Mouse (Mus musculus): Measurements from ENCODE around the gene Kcnk15. TPM values are rescaled to one million over a fixed set of nuclear protein-coding genes. Genes with fewer than 3 reads are reported as not detected.

The Kcnk15 gene
- polyA plus RNA-seq (2015; fragmentation: Nextera tagmentation; extraction: Ambion mirVana), result not detected in 2 replicates

DNA sequence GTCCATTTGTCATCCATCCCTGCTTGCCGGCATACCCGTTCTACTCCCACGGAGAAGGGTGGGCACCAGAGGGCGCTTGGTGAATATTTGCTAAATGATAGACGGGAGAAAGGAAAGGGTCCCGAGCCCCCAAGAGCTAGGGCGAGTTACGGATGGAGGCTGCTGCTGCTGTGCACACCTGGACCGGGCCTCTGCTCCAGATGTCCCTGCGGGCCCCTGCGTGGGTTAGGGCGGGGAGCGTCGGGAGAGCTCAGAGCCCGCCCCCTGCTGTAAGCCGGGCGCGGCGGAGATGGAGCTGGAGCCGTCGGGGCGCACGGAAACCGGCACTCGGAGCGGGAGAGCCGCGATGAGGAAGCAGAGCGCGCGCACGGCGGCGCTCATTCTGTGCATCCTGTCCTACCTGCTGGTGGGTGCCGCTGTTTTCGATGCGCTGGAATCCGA is at the start of gene Kcnk15:
Gene Kcnk15 (plus strand): TSS at position 191 of the 441 bp plus-strand sequence.
- Histone ChIP-seq H3K4me2 (peak within 1 kb of the TSS; percentile 58), H3K9me3 (no peaks in the 10 kb centered on the region), H3K27ac (replicated peaks) (no peak within 1 kb of the TSS), H3K4me1 (peaks cover 14% of the 10 kb centered on the region; the same call in 1 of the 2 replicates), H3K36me3 (no peaks in the 10 kb centered on the region), H3K4me3 (peak within 1 kb of the TSS; percentile 37), H3K27me3 (replicated peaks) (peaks cover 92% of the 10 kb centered on the region), H3K9ac (no peak within 1 kb of the TSS)
- no peak for ATAC-seq (ENCODE audit: extremely low read depth, insufficient number of reproducible peaks, low FRiP score, low TSS enrichment)
- under 1% methylated on average over 38 of the region's 38 CpGs for WGBS

DNA sequence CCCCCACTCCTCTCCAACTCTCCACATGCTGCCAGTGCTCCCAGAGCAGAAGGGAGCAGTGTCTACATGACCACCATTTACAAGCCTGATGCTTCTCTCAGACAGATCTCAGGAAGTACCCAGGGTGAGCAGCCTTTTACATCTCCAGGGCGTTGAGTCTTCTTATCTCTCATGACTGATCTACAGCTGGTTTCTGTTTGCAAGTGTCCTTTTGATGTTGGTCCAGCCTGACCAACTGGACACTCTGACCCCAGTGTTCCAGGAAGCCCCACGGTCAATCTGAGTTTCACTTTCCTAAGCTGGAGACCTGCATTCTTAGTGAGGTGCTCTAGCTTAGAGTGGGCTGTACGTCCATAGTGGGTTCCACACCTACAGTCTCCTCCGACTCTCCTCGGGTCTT is 49.6 kb upstream of the Kcnk15 start:
- Histone ChIP-seq H3K4me3 (no peak overlapping the region), H3K27me3 (replicated peaks) (no peaks in the 10 kb centered on the region), H3K36me3 (no peaks in the 10 kb centered on the region), H3K9ac (no peak overlapping the region), H3K4me1 (peaks cover 3% of the 10 kb centered on the region; the same call in 1 of the 2 replicates), H3K4me2 (no peak overlapping the region), H3K27ac (replicated peaks) (no peak overlapping the region), H3K9me3 (no peaks in the 10 kb centered on the region)
- 57% methylated on average over 5 of the region's 5 CpGs for WGBS
- ATAC-seq (ENCODE audit: extremely low read depth, insufficient number of reproducible peaks, low FRiP score, low TSS enrichment), result no peak

DNA sequence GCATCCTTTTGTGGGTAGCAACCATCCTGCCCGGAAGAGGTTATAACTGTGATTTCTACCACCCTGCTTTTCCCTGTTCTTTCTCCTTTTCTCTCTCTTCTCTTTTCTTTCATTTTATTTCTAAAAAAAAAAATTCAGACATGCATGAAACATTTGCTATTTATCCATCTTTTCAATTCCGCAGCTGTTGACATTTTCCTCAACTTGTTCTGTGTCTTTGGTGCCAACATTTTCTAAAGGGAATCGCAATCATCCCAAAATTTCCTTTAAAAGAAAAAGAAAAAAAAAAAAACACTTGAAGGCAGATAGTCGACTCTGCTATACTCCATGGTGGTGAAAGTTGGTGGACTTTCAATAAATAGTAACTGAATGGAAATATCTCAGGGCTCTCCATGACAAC is 44.3 kb upstream of the Kcnk15 start:
- Histone ChIP-seq H3K9ac (no peak overlapping the region), H3K27ac (replicated peaks) (no peak overlapping the region), H3K9me3 (no peaks in the 10 kb centered on the region), H3K4me3 (no peak overlapping the region), H3K36me3 (no peaks in the 10 kb centered on the region), H3K4me2 (no peak overlapping the region), H3K4me1 (0 out of 2 replicates have a peak, but pooled peaks cover 5% of the 10 kb centered on the region), H3K27me3 (replicated peaks) (no peaks in the 10 kb centered on the region)
- 81% methylated on average over 4 of the region's 4 CpGs for WGBS
- no peak for ATAC-seq (ENCODE audit: extremely low read depth, insufficient number of reproducible peaks, low FRiP score, low TSS enrichment)

DNA sequence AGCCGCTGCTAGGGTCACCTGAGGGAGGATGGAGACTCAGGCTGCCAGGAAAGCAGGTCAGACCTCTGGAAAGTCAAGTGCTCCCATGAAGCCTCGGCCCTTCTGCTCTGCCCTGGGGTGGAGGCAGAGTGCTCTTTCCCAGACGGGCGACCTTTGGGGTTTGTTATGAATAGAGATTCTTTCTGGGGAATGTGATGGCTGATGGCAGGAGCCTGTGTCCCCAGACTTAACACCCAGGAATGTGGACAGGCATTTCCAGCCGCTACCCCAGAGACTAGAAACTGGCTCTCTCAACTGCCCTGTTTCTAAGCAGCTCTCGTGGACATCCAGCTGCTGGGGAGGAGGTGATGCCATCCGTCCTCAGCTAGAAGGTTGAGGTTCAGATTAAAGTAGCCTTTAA is 43.7 kb upstream of the Kcnk15 start:
- Histone ChIP-seq H3K4me3 (no peak overlapping the region), H3K9ac (no peak overlapping the region), H3K36me3 (no peaks in the 10 kb centered on the region), H3K4me1 (0 out of 2 replicates have a peak, but pooled peaks cover 5% of the 10 kb centered on the region), H3K27me3 (replicated peaks) (no peaks in the 10 kb centered on the region), H3K9me3 (no peaks in the 10 kb centered on the region), H3K27ac (replicated peaks) (no peak overlapping the region), H3K4me2 (no peak overlapping the region)
- no peak for ATAC-seq (ENCODE audit: extremely low read depth, insufficient number of reproducible peaks, low FRiP score, low TSS enrichment)
- 40% methylated on average over 7 of the region's 7 CpGs for WGBS

DNA sequence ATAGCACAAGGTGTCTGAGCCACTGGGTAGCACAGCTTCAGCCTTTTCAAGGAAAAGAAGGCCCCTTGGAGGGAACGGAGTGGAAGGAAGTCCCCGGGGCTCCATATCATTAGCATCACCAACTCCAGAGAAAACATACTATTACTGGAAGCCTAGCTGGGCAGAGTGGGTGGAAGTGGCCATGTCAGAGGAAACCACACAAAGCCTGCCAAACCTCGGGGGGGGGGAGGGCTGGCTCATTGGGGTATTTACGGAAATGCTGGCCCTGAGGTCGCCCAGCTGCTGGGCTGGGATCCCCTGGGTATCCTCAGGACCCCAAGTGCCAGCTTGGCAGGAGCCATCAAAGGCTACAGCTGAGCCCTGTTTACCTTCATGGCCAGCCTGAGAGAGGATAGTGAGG is 40.4 kb upstream of the Kcnk15 start:
- no peak for ATAC-seq (ENCODE audit: extremely low read depth, insufficient number of reproducible peaks, low FRiP score, low TSS enrichment)
- H3K4me1 ChIP-seq, result peaks cover 8% of the 10 kb centered on the region; the same call in 1 of the 2 replicates
- 59% methylated on average over 5 of the region's 5 CpGs for WGBS
- H3K4me3 ChIP-seq, result no peak overlapping the region
- no peak overlapping the region for H3K4me2 ChIP-seq
- no peaks in the 10 kb centered on the region for H3K36me3 ChIP-seq
- no peak overlapping the region for H3K27ac ChIP-seq (replicated peaks)
- H3K9ac ChIP-seq, result no peak overlapping the region
- H3K9me3 ChIP-seq, result no peaks in the 10 kb centered on the region
- 0 out of 2 replicates have a peak, but pooled peaks cover 4% of the 10 kb centered on the region for H3K27me3 ChIP-seq (replicated peaks)

DNA sequence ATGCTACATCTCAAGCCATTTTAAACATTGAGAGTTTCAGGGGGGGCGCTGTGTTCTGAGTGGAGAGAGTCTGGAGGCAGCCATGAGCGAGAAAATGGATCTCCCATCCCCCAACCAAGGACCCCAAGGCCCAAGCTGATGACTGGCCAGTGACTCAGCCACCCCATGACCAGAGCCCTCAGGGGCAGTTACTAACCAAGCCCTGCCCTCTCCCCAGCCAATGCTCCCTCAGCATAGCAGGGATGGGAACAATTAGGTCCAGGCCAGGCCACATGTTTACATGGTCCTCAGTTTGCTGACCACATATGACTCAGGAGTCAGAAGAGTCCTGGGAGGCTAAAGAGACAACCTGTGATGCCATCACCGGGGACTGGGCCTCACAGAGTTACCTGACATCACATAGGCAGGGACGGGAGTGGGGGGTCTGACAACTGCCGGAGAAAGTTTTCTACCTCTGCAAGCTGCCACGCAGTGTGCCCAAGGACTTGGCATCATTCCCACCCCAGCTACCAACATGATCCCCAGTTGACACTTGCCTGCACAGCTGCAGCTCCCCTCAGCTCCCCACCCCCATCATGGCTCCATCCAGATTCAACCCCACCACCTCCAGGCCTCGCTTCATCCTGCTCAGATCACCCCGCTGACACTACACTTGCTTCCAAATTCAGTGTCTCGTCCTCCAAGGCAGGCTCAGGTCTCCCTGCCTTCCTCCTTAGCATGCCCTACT is 38.5 kb upstream of the Kcnk15 start:
- Histone ChIP-seq H3K36me3 (no peaks in the 10 kb centered on the region), H3K4me2 (no peak overlapping the region), H3K27ac (replicated peaks) (no peak overlapping the region), H3K9ac (no peak overlapping the region), H3K27me3 (replicated peaks) (0 out of 2 replicates have a peak, but pooled peaks cover 4% of the 10 kb centered on the region), H3K4me3 (no peak overlapping the region), H3K9me3 (no peaks in the 10 kb centered on the region), H3K4me1 (peaks cover 4% of the 10 kb centered on the region; the same call in 1 of the 2 replicates)
- 81% methylated on average over 9 of the region's 9 CpGs for WGBS
- ATAC-seq (ENCODE audit: extremely low read depth, insufficient number of reproducible peaks, low FRiP score, low TSS enrichment), result no peak

DNA sequence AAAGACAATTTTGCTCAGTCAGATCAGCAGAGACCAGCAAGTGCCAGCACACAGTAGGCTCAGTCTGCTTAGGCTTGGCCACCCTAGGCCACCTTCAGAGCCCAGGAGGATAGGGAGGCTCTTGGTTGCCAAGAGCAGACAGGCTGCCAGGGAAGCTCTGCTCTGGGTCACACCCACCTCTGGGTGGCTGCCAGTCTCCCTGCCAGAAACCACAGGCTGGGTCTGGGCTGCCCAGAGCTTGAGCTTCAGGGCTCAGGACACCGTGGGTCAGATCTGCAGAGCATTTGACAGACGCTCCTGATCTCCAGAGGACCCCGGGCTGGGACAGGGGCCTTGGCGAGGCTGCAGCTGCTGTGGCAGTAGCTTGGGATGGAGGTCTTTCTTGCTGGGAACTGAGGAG is 32.8 kb upstream of the Kcnk15 start, which contains the start of gene Ccn5:
Gene Ccn5 (plus strand): TSS at position 255 of the 400 bp plus-strand sequence.
- no peak for ATAC-seq (ENCODE audit: extremely low read depth, insufficient number of reproducible peaks, low FRiP score, low TSS enrichment)
- Histone ChIP-seq H3K4me1 (peaks cover 11% of the 10 kb centered on the region), H3K9ac (no peak within 1 kb of the TSS), H3K36me3 (no peaks in the 10 kb centered on the region), H3K4me2 (no peak within 1 kb of the TSS), H3K4me3 (no peak within 1 kb of the TSS), H3K9me3 (no peaks in the 10 kb centered on the region), H3K27ac (replicated peaks) (no peak within 1 kb of the TSS), H3K27me3 (replicated peaks) (peaks cover 28% of the 10 kb centered on the region)
- WGBS, result 63% methylated on average over 4 of the region's 4 CpGs

DNA sequence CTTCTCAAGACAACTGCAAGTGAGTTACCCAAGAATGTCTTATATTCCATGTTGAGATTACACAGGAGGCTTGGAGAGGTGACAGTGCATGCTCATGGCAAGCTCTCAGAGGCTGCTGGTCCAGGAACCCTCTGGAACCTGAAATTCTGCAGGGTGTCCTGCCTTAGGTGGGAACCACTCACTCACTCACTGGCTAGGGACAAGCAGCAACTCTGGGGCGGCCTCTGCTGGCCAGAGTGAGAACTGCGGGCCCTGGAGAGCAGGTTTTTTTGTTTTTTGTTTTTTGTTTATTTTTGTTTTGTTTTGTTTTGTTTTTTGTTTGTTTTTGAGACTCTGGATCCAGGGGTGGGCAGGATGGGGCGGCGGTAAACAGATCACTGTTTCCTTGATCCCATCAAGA is 30.2 kb upstream of the Kcnk15 start:
- peaks cover 8% of the 10 kb centered on the region for H3K4me1 ChIP-seq
- WGBS, result 1% methylated on average over 4 of the region's 4 CpGs
- no peak for ATAC-seq (ENCODE audit: extremely low read depth, insufficient number of reproducible peaks, low FRiP score, low TSS enrichment)
- H3K27me3 ChIP-seq (replicated peaks), result peaks cover 24% of the 10 kb centered on the region
- peak overlapping the region; percentile 45; the same call in 1 of the 2 replicates for H3K9ac ChIP-seq
- H3K4me3 ChIP-seq, result peak overlapping the region; percentile 16; the same call in 1 of the 2 replicates
- H3K36me3 ChIP-seq, result no peaks in the 10 kb centered on the region
- H3K9me3 ChIP-seq, result no peaks in the 10 kb centered on the region
- H3K27ac ChIP-seq (replicated peaks), result no peak overlapping the region
- H3K4me2 ChIP-seq, result peak overlapping the region; percentile 58

DNA sequence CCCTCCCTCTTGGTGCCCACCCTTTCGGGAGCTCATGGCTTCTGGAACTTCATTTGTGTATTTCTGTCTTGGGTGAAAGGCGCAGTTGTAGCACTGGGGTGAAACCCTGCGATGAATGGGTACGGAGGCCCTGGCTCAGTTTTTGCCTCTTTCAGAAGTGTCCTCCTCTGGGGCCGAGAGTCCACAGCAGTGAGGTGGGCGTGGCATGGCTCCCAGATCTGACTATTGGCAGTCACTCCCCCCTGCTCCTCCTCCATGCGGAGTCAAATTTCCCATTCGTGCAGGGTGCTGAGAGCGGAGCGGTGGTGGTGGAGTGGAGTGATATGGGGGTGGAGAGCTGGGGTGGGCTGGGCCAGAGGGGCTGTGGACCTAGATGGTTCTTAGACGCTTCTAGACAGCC is 29.7 kb upstream of the Kcnk15 start:
- WGBS, result 22% methylated on average over 11 of the region's 11 CpGs
- Histone ChIP-seq H3K27ac (replicated peaks) (no peak overlapping the region), H3K4me1 (peaks cover 8% of the 10 kb centered on the region), H3K4me3 (peak overlapping the region; percentile 16; the same call in 1 of the 2 replicates), H3K9me3 (no peaks in the 10 kb centered on the region), H3K36me3 (no peaks in the 10 kb centered on the region), H3K27me3 (replicated peaks) (peaks cover 24% of the 10 kb centered on the region), H3K9ac (peak overlapping the region; percentile 45; the same call in 1 of the 2 replicates), H3K4me2 (peak overlapping the region; percentile 58)
- no peak for ATAC-seq (ENCODE audit: extremely low read depth, insufficient number of reproducible peaks, low FRiP score, low TSS enrichment)

DNA sequence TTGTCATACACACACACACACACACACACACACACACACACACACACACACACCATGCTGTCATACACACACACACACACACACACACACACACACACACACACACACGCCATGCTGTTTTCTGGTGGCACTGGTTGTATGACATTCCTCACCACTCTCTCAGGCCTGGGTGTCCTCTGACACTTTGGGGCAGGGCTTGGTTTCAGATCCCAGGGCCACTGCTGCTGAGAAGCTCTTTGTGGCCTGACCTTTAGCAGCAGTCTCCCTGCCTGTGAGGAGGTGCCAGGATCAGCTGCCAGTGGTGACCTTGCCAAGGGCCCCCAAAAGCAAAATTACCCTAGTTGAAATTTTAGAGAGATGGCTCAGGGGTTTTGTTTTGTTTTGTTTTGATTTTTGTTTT is 27.6 kb upstream of the Kcnk15 start:
- no peak overlapping the region for H3K4me2 ChIP-seq
- no peaks in the 10 kb centered on the region for H3K9me3 ChIP-seq
- H3K4me3 ChIP-seq, result no peak overlapping the region
- no peak overlapping the region for H3K27ac ChIP-seq (replicated peaks)
- H3K9ac ChIP-seq, result no peak overlapping the region
- no peaks in the 10 kb centered on the region for H3K36me3 ChIP-seq
- H3K4me1 ChIP-seq, result peaks cover 8% of the 10 kb centered on the region
- H3K27me3 ChIP-seq (replicated peaks), result peaks cover 21% of the 10 kb centered on the region
- 69% methylated on average over 1 of the region's 1 CpGs for WGBS
- ATAC-seq (ENCODE audit: extremely low read depth, insufficient number of reproducible peaks, low FRiP score, low TSS enrichment), result no peak

DNA sequence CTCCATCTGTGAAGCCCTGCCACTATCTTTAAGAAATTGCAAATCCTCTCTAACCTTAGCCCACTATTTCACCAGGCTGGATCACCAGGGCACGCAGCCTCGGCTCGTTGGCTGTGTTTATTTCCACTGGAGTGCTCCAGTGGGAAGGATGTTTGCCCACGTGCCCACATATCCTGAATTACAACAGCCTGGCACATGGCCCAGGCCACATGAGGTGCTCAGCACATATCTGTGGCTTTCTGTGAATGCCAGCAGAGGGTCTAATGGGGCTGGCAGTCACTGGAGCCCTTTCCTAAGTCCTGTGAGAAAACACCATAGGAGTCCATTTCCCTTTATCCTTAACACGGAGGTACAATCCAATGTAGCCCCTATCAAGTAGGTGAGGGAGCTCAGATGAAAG is 27.0 kb upstream of the Kcnk15 start:
- peaks cover 8% of the 10 kb centered on the region for H3K4me1 ChIP-seq
- H3K36me3 ChIP-seq, result no peaks in the 10 kb centered on the region
- peaks cover 15% of the 10 kb centered on the region for H3K27me3 ChIP-seq (replicated peaks)
- no peak overlapping the region for H3K4me3 ChIP-seq
- no peak overlapping the region for H3K9ac ChIP-seq
- no peak for ATAC-seq (ENCODE audit: extremely low read depth, insufficient number of reproducible peaks, low FRiP score, low TSS enrichment)
- no peaks in the 10 kb centered on the region for H3K9me3 ChIP-seq
- no peak overlapping the region for H3K4me2 ChIP-seq
- WGBS, result 72% methylated on average over 5 of the region's 5 CpGs
- H3K27ac ChIP-seq (replicated peaks), result no peak overlapping the region

DNA sequence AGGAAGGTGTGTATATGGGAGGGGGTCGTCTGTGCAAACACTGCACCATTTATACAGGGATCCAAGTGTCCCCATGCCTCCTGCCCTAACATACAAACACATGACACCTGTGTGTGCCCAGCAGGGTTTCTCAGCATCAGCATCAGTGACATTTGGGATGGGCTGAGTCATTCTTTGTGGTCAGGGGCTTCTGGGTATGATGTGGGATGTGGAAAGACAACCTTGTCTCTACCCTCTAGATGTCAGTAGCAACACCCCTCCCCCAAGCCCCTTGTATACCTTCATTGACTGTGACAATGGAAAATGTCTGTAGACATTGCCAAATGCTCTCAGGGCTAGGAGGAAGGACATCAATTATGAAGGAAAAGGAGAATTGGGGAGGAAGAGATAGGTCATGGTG is 22.3 kb upstream of the Kcnk15 start:
- no peaks in the 10 kb centered on the region for H3K9me3 ChIP-seq
- ATAC-seq (ENCODE audit: extremely low read depth, insufficient number of reproducible peaks, low FRiP score, low TSS enrichment), result no peak
- H3K36me3 ChIP-seq, result no peaks in the 10 kb centered on the region
- no peak overlapping the region for H3K27ac ChIP-seq (replicated peaks)
- H3K4me2 ChIP-seq, result no peak overlapping the region
- WGBS, result 38% methylated on average over 1 of the region's 1 CpGs
- no peaks in the 10 kb centered on the region for H3K4me1 ChIP-seq
- no peak overlapping the region for H3K9ac ChIP-seq
- no peak overlapping the region for H3K4me3 ChIP-seq
- no peaks in the 10 kb centered on the region; the same call in 1 of the 2 replicates for H3K27me3 ChIP-seq (replicated peaks)

Measured in heart, embryonic 13.5 days (tissue).